Mouse (Mus musculus) erythroblast, embryonic 14.5 days (primary cell): ENCODE measurements around the gene Ncoa5. TPM values are rescaled to one million over a fixed set of nuclear protein-coding genes. Genes with fewer than 3 reads are reported as not detected.

Experiments
- H3K27me3 ChIP-seq: 2 replicates; pipeline ENCODE4 v1.6.1; 2012; ENCODE audit warnings: inconsistent platforms; ENCODE audit not compliant: control insufficient read depth
- H3K36me3 ChIP-seq: 2 replicates; pipeline ENCODE4 v1.6.1; 2012; ENCODE audit warnings: mild to moderate bottlenecking, inconsistent platforms; ENCODE audit not compliant: control insufficient read depth
- H3K4me1 ChIP-seq: 2 replicates; pipeline ENCODE4 v1.6.1; 2012; ENCODE audit warnings: inconsistent platforms; ENCODE audit not compliant: control insufficient read depth
- H3K4me3 ChIP-seq: replicated peaks from 2 replicates; pipeline ENCODE3; 2012; ENCODE audit warnings: moderate library complexity, mild to moderate bottlenecking, inconsistent platforms
- H3K9me3 ChIP-seq: 2 replicates; pipeline ENCODE4 v1.6.1; 2012; ENCODE audit warnings: low read length, inconsistent platforms, mixed read lengths; ENCODE audit not compliant: control insufficient read depth
- GATA1 ChIP-seq: IDR thresholded peaks from 2 replicates; pipeline ENCODE4 v1.6.1; 2012; ENCODE audit warnings: low read length, inconsistent platforms, mixed read lengths
- TAL1 ChIP-seq: IDR thresholded peaks from 3 replicates; pipeline ENCODE4 v1.6.1; 2012; ENCODE audit warnings: low read length, inconsistent platforms, mixed read lengths
- polyA plus RNA-seq: library from polyadenylated mRNA; stranded (reverse); fragments of >175 nt; gene quantifications from 2 replicates; pipeline ENCODE4 v1.2.3, GENCODE M21; 2012

The Ncoa5 gene
- polyA plus RNA-seq, 1 experiment, result 1.7 TPM

GRCm38 (mm10) chr2:165070096-165070816, 35.6 kb upstream of the Ncoa5 start:
- H3K4me3 ChIP-seq, result no peak overlapping the region
- H3K9me3 ChIP-seq, result no peaks in the 10 kb centered on the region
- TF ChIP-seq GATA1 (no peak), TAL1 (no peak)
- H3K4me1 ChIP-seq, result no peaks in the 10 kb centered on the region
- H3K27me3 ChIP-seq, result peaks cover 10% of the 10 kb centered on the region; the same call in 1 of the 2 replicates
- no peaks in the 10 kb centered on the region for H3K36me3 ChIP-seq

GRCm38 (mm10) chr2:165068806-165069205, 34.1 kb upstream of the Ncoa5 start:
- H3K9me3 ChIP-seq, result no peaks in the 10 kb centered on the region
- H3K4me1 ChIP-seq, result no peaks in the 10 kb centered on the region
- peaks cover 10% of the 10 kb centered on the region; the same call in 1 of the 2 replicates for H3K27me3 ChIP-seq
- TF ChIP-seq TAL1 (no peak), GATA1 (no peak)
- H3K4me3 ChIP-seq, result no peak overlapping the region
- H3K36me3 ChIP-seq, result no peaks in the 10 kb centered on the region; the same call in 1 of the 2 replicates

GRCm38 (mm10) chr2:165064489-165064888, 29.8 kb upstream of the Ncoa5 start:
- no peak for TF ChIP-seq TAL1
- no peak for TF ChIP-seq GATA1
- H3K4me1 ChIP-seq, result no peaks in the 10 kb centered on the region

GRCm38 (mm10) chr2:165061638-165062433, 27.2 kb upstream of the Ncoa5 start:
- Histone ChIP-seq H3K4me3 (no peak overlapping the region), H3K9me3 (no peaks in the 10 kb centered on the region), H3K4me1 (no peaks in the 10 kb centered on the region), H3K36me3 (no peaks in the 10 kb centered on the region; the same call in 1 of the 2 replicates), H3K27me3 (peaks cover under 1% of the 10 kb centered on the region; the same call in 1 of the 2 replicates)
- TF ChIP-seq GATA1 (no peak), TAL1 (no peak)

More at GRCm38 (mm10) chr2:165064489-165064888, 29.8 kb upstream of the Ncoa5 start:
- Histone ChIP-seq H3K9me3 (no peaks in the 10 kb centered on the region), H3K4me3 (no peak overlapping the region), H3K27me3 (no peaks in the 10 kb centered on the region), H3K36me3 (no peaks in the 10 kb centered on the region; the same call in 1 of the 2 replicates)

- peaks cover 16% of the 10 kb centered on the region for H3K27me3 ChIP-seq
- TF ChIP-seq TAL1 (no peak), GATA1 (no peak)
- no peaks in the 10 kb centered on the region for H3K9me3 ChIP-seq
- H3K36me3 ChIP-seq, result no peaks in the 10 kb centered on the region; the same call in 1 of the 2 replicates
- no peak overlapping the region for H3K4me3 ChIP-seq
- no peaks in the 10 kb centered on the region for H3K4me1 ChIP-seq
Observed at GRCm38 (mm10) chr2:165059961-165060360, 25.3 kb upstream of the Ncoa5 start.

- TF ChIP-seq GATA1 (no peak), TAL1 (no peak)
- Histone ChIP-seq H3K4me1 (no peaks in the 10 kb centered on the region), H3K4me3 (no peak overlapping the region), H3K36me3 (no peaks in the 10 kb centered on the region), H3K9me3 (peaks cover 9% of the 10 kb centered on the region), H3K27me3 (peaks cover 24% of the 10 kb centered on the region)
Observed at GRCm38 (mm10) chr2:165056377-165057085, 21.9 kb upstream of the Ncoa5 start.

- Histone ChIP-seq H3K4me3 (peak overlapping the region; percentile 42), H3K27me3 (peaks cover 24% of the 10 kb centered on the region)
- TF ChIP-seq TAL1, result no peak
- TF ChIP-seq GATA1, result no peak
Observed at GRCm38 (mm10) chr2:165055905-165056304, 21.2 kb upstream of the Ncoa5 start.

GRCm38 (mm10) chr2:165054888-165055852, 20.5 kb upstream of the Ncoa5 start, which contains the start of gene Cd40:
Cd40 (plus strand) TSS chr2:165055627.
- Histone ChIP-seq H3K4me3 (peak within 1 kb of the TSS; percentile 42), H3K4me1 (no peaks in the 10 kb centered on the region), H3K36me3 (no peaks in the 10 kb centered on the region), H3K9me3 (peaks cover 9% of the 10 kb centered on the region), H3K27me3 (peaks cover 24% of the 10 kb centered on the region)
- TF ChIP-seq TAL1 (no peak), GATA1 (no peak)

More at GRCm38 (mm10) chr2:165055905-165056304, 21.2 kb upstream of the Ncoa5 start:
- Histone ChIP-seq H3K4me1 (no peaks in the 10 kb centered on the region), H3K36me3 (no peaks in the 10 kb centered on the region), H3K9me3 (peaks cover 9% of the 10 kb centered on the region)
